Mouse (Mus musculus) left cerebral cortex, adult 9 months (tissue): ENCODE data around the gene Lyz1.
"Not testable (repeated sequence)": the region's sequence is repeated elsewhere in the genome, so short reads cannot be mapped to it uniquely, and the experiment has no call there.

Experiments used
- DNase-seq, 2 experiments: peaks; one replicate each; pipeline ENCODE4 v3.0.0; 2022; ENCODE audit warnings: low spot score in 2 of 2

Gene Lyz1

DNA sequence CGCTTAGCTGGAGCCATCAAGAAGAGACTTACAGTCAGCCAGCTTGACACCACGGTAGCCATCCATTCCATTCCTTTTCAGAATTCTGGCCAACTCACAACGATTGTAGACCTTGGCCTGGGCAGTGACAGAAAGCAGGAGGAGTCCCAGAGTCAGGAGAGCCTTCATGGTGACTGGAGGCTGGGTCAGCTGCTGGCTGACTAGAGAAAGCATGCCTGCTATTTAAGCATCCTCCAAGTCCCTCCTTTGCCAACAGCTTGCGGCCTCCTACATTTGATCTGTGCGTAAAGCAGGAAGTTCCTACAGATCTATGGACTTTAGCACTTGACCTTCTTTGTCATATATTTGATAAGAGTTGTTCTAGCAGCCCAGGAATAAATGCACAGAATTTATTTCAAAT lies at the start of gene Lyz1:
Gene Lyz1, minus strand, starts transcription at position 198 of the 400 bp plus-strand sequence.
- DNase-seq: no peak

DNA sequence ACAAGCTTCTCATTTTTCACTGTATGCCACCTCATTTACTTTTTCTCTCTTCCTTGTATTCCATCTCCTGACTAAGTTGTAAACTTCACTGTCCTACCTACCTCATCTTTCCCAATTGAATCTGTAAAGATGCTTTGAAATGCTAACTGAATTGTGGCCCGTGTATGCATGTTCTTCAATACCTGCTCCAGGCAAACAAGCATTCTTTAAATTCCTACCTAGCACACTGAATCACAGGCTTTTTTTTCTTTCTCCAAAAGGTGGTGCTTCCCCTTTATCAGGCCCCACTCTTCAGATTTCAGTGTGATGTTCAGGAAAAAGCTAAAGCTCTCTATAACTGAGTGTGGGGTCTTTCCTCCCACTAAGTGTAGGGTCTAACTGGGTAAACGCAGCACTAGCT lies 49.7 kb upstream of the Lyz1 start:
- DNase-seq: no peak

DNA sequence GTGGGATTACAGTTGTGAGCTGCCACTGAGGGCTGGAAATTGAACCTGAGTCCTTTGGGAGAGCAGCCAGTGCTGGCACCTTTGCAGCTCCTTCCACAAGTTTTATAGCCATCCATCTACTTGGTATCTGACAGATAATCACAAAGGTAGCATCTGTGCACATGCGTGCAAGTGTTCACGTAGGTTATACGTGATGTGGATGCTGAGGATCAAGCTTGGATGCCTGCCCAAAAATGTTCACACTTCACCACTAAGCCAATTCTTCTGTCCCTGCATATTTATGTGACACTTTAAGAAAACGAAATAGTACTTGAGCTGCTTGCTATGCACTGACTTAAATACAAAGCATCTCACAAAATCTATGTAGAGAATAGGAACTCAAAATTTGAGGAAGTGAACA lies 48.4 kb upstream of the Lyz1 start:
- no peak for DNase-seq

DNA sequence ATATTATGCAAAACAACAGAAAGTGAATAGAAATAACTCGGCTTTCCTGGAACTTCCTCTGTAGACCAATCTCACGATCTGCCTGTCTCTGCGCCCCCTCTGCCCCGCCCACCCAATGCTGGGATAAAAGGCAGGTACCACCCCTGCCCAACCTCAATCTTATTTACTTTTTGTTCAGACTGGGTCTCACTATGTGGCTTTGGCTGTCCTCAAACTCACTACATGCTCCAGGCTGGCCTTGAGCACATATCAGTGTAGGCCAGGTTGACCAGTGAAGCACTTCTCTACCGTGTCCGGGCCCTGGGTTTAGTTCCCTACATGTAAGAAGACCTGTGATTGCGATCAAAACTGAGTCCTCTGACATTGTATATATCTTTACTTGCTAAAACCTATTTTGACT lies 46.6 kb upstream of the Lyz1 start:
- DNase-seq: no peak

DNA sequence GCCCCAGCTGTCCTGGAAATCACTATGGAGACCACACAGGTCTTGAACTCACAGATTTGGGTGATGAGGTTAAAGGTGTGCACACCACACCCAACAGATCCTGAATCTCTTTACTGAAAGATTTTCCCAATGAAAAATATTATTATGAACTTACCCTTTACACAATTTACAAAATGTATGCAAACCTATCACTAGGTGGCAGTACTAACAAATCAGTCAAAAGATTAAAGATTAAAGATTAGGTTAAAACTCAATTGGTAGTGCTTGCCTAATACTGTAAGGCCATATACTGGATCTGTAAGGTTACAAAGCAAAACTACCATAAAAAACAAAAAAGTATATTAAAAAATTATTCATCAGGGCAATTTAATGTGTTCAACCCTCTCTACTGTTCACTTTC lies 45.3 kb upstream of the Lyz1 start:
- DNase-seq: no peak

DNA sequence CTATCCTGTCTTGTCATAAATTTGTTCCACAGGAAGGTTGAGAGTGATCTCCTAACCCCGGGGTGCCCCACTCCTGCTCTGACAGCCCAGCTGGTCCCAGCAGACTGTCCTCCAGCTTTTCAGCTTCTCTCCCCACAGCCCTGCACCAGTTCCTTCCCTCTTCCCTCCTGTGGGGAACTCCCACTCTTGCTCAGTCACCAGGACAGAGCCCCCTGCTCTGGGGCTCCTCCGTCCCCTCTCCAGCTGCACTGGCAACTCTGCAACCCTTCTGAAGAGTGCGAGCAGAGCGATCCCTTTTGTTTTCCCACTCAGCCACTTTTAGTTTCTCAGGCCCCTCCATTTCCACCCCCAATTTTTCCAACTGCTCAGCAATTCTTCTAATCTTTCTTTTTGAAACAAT lies 43.0 kb upstream of the Lyz1 start:
- no peak for DNase-seq

DNA sequence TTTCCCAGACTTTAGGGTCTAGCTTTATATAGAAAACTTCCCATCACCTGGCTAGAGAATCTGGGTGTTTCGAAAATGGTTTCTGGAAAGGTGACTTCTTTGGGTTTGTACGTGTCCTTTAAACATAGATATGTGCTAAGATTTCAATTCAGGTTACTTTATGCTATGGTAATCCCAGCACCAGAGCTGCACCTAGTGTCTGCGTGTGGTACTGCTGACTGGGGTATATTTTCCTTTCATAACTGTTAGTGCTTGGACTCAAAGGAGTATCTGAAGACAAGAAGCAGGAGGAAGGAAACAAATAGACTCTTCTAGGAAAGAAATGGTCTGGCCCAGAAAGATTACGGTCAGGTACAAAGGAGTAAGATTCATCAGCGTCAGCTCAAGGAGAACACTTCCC lies 37.9 kb upstream of the Lyz1 start:
- no peak for DNase-seq

DNA sequence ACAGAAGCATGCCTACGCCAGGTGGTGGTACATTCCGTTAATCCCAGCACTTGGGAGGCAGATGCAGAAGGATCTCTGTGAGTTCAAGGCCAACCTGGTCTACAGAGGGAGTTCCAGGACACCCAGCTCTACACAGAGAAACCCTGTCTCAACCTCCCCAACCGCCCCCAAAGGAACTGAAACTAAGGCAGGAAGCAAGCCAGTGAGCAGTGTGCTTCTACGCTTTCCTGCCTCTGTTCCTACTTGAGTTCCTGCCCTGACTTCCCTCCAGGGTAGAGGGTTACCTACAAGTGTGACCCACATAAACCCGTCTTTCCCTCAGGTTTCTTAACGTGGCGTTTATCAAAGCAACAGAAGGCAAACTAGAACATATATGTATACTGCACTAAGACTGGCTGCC lies 31.1 kb upstream of the Lyz1 start:
- no peak for DNase-seq

DNA sequence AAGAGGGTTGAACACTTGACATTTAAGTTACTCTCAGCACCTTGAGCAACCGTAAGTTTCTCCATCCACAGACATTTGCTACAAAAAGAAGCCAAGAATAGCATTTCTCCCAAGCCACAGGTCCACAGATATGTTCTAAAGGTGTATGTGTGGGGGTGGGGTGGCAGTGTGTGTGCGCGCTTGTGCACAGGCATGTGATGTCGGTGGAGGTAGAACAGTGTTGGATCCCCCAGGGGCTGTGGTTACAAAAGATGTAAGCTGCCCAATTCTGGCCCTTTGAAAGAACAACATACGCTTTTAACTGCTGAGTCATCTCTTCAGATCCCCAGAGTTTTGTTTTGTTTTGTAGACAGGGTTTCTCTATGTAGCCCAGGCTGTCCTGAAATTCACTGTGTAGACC lies 30.0 kb upstream of the Lyz1 start:
- DNase-seq: no peak

DNA sequence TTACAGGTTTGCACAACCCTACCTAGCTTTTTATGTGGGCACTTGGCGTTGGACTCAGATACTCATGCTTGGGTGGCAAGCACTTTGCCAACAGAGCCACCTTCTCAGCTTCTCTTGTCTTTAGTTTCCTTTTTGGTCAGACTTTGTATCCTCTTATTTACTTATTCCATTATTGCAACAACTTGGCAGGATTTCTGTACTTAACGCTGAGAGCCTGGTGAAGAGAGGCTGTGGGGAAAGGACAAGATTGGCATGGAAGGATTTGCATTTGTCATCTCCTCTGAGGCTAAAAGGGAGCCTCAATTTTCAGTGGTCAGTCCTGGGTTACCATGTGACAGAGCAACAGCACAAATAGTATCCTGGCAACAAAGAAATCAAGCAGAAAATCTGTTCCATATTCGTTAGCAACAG lies 27.9 kb upstream of the Lyz1 start:
- DNase-seq: no peak

DNA sequence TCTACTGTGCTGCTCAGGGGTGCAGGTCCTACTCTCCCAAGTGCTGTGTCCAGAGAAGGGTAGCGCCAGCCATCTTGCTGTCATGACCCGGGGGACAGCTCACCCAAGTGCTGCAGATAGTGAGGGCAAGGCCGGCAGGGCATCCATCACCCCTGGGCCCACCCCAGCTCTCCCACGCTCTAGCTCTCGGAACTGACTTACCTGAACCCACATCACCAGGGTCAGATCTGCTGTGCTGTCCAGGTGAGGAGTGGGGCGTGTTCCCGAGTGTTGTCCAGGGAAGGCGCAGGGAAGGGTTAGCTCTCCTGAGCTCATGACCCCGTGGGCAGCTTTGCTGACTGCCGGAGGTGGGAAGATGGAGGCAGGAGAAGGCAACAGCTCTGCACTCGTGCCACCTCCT lies 23.7 kb upstream of the Lyz1 start:
- no peak for DNase-seq

DNA sequence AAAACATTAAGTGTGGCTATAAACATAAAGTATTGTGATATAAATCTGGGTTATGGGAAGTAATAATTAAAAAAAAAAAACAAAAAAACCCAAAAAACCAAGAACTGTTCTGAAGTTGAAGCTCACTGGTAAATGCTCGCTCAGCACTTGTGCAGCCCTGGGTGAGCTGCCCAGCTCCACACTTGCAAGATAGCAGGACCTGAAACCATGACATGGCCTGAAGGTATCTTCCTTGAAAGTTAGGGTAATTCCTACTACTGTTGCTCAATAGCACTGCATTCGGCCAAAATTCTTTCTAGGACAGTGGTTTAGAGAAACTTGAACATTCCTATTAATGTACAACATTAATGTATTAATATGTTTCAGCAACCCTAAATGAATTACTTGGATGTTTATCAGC lies 20.5 kb upstream of the Lyz1 start:
- no peak for DNase-seq

DNA sequence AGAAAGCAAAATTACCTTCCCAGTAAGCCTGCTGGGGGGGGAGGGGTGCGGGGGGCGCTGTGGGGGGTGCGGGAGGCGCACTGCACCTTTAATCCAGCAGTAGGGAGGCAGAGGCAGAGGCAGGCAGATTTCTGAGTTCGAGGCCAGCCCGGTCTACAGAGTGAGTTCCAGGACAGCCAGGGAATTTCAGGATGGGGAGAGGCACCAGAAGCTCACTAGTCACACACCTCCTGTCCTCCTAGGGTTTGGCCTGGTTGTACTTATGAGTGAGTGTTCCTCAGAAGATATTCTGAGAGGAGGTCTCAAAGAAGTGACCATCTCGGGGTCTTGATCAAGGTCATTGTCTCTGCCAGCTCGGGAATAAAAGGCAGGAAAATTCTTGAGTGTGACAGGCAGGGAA lies 19.5 kb upstream of the Lyz1 start:
- DNase-seq: no peak

DNA sequence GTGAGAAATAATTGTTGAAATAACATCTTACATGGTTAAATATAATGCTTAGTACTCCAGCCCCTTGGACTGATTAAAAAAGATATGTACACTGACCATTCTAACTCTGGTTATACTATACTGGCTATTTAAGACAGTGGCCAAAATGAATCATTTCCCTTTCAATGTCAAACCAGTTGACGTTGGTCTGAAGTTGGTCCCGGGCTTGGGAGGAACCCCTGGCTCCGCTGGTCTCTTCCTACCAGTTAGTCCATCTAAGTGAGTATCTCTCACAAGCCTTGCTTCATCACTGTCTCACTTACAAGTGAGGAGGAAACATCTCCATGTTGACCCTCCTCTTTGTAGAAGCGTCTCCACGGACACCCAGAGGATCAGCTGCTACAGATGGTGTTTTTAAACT lies 11.7 kb upstream of the Lyz1 start:
- no peak for DNase-seq

DNA sequence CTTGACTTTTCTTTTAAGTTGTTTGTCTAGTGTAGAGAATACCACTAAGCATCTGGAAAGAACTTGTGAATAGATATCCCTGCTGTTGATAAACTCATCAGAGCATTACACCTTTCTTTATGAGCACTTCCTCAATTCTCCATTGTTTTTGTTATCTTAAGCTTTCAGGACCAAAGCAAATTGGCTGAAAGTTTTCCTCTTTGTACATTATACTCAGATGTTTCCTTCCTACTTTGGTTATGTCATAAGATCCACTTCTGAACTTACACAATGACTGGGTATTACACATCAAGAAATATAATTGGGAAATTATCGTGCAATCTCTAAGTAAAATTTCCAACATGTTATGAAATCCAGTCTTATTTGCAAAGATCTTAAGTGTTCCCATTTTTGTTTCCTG lies 9.0 kb upstream of the Lyz1 start:
- DNase-seq: no peak

DNA sequence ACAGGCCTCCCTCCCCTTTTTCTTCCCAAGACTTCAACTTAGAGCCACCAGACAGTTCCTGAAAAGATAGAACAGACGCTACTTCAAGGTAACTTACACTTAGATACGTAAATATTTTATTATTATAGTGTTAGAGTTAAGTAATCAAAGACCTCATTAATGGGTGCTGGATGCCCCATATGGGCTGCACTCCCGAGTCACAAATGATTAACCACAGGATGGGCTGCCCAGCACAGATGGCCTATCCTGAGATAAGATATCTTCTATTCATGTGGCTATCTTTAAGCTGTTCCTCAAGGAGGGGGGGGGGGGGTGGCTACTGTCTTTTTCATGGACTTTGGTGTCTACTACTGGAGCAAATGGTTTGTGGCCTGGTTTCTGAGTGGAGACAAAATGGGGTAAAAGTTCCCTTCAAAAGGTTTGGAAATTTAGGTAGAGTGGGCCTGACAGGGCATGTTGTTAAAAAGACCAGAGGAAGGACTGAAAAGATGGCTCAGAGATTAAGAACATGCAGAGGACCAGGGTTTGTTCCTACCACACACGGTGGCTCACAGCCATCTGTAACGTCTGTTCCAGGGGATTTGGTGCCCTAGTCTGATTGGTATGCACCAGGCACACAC lies 7.3 kb upstream of the Lyz1 start:
- DNase-seq: no peak

DNA sequence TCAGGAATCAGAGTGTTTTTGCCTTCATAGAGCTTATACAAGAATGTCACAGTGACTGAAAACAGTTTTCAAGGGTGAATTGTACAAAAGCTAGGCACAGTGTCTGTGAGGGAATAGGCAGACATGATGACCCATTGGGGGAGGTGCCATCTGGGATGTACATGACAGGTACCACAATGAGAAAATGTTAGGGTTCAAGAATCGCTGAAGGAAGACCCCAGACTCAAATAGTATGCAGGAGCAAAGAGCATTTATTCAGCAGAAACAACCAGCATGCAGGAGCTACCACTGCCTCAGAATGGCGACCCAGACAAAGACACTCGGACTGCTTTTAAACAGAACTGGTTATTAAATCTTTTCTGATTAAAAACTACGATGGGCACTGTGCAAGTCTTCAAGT lies 6.4 kb upstream of the Lyz1 start:
- no peak for DNase-seq

DNA sequence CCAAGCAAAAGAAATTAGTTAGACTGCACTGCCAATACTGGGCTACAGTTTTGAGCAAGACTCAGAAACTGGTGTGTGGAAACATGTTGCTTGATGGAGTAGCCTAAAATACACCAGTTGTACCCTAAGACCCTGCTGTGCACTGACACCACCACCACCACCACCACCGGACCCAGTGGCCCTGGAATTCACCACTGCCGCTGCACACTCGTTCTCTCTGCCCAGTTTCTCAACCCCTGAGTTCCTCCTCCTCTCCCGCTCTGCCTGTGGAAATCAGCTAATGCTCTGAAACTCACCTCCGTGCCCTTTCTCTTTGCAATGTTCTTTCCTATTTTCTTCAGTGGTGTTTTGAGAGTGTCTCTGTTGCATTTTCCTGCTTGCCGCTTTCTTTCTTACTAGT lies 5.7 kb upstream of the Lyz1 start:
- no peak for DNase-seq

DNA sequence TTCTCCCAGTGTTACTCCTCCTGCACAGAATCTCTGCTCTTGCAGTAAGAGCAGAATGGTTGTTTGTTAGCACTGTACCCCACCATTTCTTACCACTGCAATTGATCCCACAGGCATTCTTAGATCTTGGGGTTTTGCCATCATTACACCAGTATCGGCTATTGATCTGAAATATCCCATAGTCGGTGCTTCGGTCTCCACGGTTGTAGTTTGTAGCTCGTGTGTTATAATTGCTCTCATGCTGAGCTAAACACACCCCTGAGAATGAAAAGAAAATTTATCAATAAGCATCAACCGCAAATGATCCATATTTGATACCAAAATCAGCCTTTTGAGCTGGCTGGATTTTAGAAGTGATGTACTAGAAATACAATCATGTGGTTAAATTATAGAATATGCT lies 1.7 kb downstream of the Lyz1 start:
- DNase-seq: not testable (repeated sequence)

DNA sequence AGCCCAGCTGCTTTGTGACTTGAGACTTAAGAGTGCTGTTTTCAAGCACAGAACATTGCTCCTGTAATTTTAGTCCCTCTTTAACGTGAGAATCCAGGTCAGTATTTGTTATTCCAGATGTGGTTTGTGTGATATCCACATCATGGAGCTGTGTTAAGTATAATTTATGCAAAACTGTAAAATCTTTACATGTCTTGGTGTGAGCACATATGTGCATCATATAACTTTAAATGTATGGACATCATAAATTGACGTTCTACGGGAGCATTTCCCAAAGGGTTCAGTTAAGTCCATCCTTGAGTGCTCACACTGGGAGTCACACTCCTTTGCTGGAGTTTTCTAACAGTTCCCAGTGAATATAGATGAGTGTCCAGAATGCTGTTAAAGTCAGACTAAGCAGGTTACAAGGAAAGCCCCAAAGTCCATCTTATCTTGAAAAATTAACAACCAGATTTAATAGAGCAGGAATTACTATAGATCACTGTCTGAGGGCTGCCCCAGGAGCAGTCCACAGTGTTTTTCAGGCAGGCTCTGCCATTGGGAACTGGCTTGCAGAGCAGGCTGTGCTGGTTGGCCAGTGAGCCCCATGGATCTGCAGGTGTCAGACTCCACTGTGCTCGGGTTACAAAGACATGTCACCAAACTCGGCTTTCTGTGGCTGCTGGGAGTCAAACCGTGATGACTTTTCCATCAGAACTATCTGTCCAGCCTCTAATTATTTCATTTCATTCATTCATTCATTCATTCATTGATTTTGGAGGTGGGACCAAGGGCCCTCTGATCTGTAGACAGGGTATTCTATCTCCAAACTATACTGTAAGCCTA lies 2.4 kb downstream of the Lyz1 start:
- no peak for DNase-seq

DNA sequence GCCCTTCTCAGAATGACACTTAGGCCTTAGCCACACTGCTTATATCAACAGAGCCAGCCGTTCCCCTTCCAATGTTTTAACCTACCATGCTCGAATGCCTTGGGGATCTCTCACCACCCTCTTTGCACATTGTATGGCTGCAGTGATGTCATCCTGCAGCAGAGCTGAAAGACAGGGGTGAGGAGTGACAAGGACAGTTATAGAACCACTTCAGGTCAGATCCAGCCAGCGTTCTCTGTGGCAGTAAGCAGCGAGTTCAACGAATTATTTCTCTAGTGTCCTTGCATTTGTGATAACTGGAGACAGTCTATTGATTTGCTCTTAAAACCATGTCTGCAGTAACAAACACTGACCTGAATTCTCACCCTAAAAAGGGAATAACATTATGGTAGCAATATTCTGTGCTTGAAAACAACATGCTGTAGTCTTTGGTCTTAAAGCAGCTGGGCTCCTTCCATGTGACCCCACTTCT lies 3.6 kb downstream of the Lyz1 start:
- DNase-seq: not testable (repeated sequence)

DNA sequence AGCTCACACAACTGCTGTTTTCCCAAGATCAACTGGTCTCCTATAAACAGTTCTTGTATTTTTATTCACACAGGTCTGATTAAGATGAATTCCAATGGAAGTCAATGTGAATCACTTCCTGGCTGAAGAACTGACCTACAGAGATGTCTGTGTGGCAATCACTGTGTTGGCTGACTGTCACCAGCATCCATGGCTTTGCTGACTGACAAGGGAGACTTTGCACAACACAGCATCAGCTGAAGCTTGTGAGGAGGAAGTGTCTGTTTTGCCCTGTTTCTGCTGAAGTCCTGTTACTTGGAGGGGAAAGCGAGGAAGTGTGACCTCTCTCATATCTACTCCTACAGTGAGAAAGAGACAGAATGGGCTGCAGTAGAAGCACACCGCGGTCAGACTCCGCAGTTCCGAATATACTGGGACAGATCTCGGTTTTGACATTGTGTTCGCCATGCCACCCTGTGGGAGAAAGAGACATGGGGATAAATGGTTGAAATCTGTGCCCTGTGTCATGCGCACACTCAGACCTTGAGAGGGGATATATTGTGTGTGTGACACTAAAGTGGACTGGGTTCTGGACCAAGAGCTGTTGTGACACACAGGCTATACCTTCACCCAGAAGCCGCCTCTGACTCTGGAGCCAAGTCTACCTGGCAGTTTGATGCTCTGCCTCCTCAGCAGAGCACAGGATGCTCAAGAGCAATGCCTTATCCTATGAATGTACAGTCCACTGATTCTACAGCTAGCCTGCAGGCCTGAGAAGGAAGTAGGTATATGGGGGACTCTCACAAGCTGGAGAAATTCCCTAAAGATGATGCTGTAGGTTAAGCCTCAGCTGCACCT lies 4.3 kb downstream of the Lyz1 start:
- DNase-seq: no peak
